Mouse (Mus musculus) thymus, postnatal 14 days (tissue): Measurements from ENCODE around the gene Otulin.

ENCODE experiments used
- DNase-seq: peaks from one replicate; pipeline ENCODE4 v3.0.0; 2021

The Otulin gene

DNA sequence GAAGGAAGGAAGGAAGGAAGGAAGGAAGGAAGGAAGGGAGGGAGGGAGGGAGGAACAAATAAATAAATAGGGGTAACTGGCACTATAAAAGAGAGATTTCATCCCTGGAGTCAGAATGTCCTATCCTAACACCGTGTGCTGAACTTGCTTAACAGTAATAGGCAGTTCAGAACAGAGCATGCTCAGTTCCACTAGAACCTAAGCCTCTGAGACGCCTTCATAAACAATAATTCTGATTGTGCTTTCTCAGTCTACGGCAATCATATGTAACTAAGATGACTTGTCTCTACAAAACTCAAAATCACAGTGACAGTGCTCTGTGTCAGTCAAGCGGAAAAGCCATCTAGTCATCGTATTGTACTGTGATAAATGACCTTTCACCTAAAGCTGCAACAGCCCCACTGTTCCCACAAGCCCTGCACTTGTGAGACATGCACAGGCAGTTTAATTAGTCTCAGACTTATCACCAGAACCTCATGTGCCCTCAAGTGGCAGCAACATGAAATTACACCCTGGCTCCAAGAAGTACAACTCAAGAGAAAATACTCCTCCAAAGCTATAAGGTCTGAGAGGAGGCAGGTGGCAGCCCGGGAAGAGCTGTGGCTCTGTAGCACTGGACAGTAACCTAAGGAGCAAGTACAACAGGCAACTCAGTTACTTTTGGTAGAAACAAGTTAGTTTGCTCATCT lies 17.8 kb downstream of the Otulin start:
- DNase-seq = peak; percentile 68

DNA sequence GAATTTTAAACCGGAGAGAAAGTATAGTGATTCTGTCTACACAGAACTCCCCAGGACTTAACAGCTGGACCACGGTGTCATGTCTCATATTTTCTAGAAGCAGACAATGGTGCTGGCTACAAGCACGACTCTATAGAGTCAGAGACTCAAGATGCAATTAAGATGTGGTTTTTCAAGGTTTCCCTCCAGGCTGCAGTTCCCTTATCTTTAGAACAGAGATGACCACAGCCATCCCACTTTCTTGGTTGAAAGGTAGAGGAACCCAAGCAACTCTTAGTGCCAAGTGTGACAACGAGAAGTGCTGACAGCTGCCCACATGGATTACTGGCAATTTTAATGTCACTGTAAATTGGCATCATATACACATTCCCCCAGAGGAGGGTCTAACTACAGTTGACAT lies 20.9 kb downstream of the Otulin start:
- no peak for DNase-seq

DNA sequence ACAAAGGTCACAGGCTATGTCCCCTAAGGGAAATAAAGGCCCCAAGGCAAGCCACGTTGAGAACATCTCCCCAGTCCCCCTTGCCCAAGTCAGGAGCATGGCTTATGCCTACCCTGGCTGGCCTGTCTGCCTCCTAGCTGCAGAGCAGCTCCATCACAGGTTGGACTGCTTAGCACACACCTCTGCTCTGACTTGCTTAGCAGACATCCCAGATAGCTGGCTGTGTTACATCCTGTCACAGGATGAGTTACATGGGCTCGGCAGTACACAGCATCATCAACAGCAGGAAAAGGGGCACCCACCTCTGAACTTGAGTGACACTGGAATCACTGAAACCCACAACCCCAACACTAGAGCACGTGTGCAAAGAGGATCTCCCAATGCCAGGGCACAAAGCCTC lies 25.2 kb downstream of the Otulin start:
- no peak for DNase-seq

DNA sequence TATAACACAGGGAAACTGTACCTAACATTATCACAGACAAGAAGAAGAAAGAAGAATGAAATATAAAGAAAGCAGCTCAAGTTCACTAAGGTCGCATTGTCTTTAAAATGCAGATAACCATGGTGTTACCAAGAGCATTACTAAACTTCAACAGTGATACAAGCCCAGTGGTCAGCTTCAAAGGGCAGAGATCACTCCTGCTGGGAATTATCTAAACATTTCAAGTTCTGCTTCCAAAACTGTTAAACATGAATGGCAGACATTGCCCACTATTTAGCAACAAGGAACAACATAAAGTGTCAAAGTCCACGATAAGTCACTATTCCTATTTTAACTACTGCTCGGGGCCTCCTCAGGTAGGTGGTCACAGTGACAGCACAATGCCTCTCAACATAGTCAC lies 25.9 kb downstream of the Otulin start:
- DNase-seq = no peak

DNA sequence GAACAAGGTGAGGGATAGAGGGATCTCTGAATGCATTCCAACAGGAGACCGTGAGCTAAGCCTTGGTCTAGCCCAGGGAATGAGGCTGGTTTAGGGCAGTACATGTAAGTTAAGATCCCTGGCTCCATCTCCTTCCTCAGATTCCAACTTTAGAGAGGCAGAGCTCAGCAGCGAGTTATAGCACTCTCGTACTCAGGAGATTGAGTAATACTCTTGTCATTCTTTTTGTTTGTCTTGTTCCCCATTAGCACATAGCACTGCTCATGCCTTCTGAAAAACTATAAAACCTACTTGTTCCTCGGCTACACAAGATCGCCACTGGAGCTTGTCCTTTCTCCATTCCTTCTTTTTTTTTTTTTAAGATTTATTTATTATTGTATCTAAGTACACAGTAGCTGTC lies 30.0 kb downstream of the Otulin start:
- DNase-seq = no peak

DNA sequence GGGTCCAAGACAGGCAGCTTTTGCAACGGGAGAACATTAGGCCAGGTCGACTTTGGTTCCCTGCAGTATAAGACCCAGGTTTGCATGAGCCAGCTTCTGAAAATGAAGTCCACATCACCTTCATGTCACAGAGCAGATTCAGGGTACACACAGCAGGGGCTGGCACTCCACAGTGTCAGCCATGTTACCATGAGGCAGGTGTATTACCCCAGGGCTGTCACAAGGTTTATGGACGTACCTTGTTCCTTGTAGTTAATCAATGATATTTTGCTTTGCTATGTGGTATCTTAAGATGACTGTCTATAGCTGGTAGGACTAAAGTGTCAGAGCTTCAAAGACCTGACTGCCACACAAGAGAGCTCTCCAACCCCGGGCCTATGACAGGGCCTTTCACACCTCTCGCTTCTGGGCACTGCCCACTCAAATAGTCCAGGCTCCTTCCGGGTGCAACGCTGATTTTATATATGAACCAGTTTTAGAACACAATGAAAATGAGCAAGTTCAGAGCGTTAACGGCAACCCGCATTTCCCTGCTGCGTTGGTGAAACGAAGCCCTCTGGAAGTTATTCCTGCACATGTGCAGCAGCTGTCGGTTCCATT lies 31.6 kb downstream of the Otulin start:
- no peak for DNase-seq

DNA sequence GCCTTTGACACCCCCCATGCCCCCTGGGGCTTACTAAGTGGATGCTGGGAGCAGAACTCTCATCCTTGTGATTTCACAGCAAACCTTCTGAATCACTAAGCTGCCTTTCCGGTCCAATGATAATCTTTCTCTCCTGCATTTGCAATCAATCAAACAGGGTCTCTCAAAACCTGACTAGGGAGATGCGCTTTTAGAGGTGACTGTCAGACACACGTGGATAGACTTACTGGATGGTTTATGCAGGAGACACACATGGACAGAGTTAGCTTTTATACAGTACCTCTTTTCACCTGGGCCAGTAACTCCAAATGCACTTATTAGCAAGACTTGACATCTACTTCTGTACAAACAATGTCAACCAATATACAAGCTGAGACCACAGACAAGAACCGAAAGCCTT lies 33.0 kb downstream of the Otulin start:
- DNase-seq = no peak

DNA sequence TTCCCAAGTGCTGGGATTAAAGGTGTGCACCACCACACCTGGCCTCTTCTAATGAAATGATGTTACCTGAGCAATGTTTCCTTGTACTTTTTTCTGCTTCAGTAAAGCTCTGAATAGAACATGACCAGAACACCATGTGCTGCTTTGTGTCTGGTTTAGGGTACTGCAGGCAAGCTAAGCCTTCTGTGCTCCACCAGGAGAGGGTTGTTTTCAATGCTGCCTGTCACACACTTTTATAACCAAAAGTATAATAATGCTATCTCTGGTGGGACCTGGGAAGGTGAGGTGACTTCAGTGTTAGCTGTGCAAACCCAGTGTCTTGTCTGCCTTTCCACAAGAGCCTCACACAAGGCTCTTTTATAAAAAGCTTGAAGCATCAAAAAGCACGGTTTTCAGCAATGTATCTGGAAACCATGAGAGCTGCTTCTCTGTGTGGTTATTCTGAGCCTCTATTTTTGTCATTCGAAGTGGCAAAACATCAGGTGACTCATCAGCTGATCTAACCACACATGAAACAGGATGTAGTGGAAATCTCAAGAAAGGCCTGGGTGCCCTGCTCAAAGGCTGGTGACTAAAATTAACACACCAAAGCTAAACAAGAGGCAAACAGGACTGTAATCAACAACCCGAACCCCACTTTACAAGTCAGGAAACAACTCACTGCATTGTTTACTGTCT lies 33.9 kb downstream of the Otulin start:
- DNase-seq = peak; percentile 55

DNA sequence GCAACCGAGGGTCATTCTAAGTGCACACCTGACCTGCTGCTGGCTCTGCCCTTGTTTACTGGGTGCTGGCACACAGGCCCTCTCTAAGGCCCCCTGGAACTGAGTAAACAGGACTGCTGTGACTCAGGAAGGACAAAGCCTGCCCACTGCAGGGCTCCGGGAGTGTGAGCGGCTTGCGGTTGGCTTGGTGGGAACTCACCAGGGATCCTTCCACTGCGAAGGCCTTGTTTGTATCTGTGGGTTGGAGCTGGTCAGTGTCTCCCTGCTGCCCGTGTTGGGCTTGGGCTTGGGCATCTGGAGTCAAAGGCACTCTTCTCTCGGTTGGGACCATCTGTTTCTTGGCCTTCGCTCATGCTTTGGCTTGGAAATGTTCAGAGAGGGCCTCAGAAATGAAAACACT lies 34.9 kb downstream of the Otulin start:
- DNase-seq = no peak

DNA sequence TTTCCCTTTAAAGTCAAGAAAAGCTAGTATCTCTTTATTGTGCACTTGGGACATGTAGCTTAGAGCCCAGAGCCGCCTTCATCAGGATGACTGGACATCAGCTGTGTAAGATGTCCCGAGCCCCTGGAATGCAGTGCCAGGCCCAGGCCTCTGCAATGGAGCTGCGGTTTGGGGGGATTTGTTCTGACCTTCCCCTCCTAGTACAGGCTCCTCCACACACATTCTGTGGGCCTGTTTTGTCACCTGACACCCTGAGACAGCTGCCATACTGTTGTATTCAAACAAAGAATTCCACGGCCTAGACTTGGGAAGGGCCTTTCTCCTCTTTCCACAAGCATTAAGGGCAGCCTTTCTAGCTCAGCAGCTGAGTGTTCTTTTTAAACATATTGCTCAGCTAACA lies 35.5 kb downstream of the Otulin start:
- DNase-seq = no peak

DNA sequence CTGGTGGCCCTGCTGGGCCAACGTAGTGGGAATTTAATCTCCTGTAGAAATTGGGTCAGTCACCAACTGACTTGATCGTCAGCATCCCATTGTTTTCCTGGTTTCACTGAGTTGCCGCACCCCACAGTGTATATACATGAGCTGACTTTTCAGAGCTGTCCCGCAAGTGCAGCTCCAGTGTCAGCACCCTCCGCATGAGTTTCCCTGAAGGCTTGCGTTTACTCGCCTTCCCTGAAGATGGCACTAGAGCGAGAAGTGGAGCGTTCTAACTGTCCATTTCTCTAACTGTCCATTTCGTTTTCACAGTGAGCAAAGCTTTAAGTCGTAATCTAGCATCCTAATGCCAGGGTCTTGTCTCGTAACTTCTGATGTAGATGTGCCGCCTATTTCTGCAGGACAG lies 36.8 kb downstream of the Otulin start:
- no peak for DNase-seq

DNA sequence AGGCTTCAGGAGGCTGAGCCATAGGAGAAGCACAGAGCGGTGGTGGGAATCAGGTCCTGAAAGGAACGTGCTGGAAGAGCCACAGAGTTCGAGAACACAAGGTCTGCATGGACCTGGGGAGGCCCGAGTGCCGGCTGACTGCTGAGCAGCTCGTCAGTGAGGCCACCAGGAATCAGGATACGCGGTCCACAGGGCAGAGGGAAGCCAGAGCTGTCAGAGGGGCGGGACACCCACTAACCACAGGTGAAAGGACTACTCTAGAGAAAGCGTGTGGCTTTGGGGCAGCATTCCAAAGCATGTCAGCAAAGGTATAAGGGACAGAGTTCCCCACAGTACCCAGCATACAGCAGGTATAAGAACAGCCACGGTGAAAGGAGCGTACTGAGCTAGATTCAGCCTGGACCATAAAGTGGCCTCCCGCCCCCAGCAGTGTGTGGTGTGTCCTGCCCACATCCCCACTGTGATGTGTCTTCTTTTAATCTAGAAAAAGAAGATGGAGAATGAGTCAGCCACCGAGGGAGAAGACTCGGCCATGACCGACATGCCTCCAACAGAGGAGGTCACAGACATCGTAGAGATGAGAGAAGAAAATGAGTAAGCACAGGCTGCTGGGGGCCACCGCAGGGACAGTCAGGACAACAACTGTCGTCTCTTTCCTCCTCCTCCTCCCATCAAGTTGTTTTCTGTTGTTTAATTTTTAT lies 37.7 kb downstream of the Otulin start:
- no peak for DNase-seq

DNA sequence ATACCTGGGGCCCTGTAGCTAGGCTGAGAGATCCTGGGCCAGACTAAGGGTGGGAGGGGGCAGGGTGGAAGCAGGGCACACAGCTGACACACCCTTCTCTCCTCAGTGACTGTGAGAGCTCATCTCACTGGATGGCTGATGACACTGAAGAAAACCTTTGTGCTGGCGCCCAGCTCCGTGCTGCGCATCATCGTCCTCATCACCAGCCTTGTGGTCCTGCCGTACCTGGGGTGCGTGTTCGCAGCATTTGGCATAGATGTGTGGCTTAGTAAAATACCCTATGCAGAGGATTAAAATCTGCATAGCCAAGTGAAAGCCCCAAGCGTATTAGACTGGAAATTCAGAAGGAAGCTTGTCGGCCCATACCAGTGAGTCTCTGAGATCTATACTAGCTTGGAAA lies 39.7 kb downstream of the Otulin start:
- no peak for DNase-seq

DNA sequence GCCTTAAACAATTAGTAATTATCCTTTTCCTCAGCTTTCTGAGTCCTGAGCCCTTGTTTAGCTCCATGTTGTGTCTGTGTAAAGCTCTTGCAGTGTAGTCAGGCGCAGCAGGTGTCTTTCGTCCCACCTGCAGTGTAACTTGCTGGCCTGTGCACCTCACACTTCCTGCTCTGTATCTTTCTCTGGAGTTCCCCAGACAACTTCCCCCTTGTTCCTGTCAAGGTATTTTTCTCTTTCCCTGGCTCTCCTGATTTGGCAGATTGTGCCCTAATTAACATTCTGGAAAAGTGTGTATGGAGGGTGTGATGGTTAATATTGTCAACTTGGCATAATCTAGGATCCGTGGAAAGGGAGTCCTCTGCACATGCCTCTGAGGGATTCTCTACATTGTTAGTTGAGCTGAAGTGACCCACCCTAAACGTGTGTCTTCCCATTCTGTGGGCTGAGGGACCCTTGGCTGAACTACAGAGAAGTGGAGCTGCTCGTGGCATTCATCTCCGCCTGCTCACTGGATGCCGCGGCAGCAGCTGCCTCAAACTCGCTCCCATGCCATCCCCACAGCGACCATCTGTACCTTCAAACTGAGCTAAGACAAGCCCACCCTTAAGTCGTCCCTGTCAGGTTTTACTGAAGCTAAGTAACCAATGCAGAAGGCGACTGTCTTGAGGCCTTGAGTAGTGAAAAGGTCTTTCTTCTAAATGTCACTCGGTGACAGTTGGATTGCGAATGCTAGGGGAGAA lies 42.2 kb downstream of the Otulin start:
- no peak for DNase-seq

DNA sequence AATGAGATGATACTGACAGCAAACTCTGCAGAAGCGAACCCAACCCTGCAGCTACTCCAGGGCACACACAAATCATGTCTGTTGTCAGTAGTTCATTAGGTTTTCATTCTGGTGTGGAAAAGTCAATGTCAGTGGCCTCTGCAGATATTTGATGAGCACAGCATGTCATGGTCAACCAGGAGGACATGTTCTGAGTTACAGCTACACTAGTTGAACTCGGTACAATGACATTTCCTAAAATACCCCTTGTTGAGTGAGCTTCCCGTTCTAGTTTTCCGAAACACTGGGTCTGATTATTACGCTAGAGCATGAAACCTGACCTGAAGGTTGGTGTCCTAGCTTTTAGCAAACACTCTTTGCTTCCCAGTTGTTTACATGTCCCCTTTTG lies 44.4 kb downstream of the Otulin start:
- no peak for DNase-seq

DNA sequence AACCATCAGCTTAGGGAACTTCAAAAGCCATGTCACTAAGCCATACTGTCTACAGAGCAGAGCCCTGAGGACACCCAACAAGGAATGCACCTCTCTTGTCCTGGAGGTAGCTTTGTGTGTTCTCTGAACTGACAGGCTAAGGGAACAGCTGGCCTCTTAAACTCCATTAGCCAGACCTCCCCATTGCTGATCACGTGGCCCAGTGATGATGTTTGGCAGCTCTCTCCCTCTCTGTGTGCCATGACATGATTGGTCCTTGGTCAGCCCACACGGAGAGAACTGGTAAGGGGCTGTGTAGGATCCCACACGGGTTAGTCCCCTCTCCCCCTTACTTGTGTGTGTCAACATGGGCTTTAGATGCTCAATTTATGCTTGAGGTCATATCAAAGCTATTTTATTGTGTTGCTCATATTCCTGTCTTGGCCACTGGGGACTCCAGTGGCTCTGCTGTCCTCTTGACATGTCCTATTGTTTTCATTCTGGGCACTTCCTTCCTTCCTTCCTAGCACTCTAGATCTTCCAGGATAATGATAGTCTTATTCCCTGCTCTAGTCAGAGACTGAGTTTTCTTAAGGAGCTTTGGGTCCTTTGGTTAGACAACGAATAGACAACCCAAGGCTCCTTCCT lies 44.9 kb downstream of the Otulin start:
- no peak for DNase-seq

DNA sequence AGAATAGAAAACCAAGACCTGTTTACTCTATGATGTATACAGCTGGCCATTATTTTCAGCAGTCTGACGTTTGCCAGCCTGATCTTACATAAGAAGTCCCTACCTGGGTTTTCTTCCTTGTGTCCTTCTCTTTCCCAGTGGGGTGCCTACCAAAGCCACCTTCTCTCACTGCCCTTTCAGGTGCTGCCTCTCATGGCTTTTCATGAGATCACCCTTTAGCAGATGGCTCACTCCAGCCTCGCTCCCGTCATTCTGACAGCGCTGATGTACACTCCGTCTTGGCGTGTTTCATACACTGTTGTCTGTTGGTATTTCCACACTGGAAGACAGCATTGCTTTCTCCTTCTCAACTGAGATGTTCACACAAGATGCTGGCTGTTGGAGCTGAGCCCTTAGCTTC lies 46.9 kb downstream of the Otulin start:
- DNase-seq = no peak

DNA sequence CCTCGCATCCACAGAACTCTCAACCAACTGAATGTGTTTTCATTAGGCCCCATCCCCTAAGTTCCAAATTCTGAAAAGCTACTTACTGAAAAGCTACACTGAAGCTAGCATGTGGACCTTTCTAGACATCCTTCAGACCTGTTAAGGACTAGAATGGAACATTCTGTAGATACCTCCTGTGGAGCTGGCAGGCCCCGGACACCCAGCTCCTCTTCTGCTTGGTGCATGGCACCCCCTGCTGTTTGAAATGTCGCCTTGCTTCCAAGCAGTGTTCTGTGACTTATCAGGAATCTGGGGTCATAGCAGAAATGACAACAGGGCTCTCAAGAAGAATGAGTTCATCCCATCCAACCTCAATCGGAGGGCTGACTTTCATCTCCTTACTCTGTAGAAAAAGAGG lies 47.5 kb downstream of the Otulin start:
- peak; percentile 50 for DNase-seq

DNA sequence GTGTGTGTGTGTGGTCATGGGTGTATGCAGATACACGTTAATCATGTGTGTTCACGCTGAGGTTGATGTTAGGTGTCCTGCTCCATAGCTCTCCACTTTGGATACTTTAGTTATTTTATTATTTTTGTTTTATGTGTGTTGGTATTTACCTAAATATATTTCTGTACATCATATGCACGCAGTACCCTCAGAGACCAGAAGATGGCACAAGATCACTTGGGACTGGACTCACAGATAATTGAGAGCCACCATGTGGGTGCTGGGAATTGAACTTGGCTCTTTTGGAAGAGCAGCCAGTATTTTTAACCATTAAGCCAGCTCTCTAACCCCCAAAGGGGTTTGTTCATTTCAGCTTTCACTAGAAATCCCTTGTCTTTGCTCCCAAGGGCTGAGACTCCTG lies 48.1 kb downstream of the Otulin start:
- DNase-seq = peak; percentile 54

DNA sequence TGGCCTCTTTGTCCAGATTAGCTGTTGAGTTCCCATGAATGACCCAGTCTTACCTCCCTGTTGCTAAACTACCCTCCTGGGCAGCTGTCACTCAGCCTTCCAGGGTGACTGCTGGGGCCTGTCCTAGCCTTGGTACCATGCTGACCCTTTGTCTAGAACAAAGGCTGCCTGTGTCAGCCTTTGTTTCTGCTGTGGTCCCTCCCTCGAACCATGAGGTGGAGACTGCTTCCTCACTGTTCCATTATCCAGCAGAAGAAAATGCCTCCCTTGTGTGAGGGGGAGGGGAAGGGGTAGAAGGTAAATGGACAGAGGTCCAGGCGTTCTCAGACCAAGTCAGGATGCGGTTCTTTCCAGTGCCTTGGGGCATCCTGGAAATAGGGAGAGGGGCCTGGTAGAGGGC lies 48.9 kb downstream of the Otulin start:
- no peak for DNase-seq

DNA sequence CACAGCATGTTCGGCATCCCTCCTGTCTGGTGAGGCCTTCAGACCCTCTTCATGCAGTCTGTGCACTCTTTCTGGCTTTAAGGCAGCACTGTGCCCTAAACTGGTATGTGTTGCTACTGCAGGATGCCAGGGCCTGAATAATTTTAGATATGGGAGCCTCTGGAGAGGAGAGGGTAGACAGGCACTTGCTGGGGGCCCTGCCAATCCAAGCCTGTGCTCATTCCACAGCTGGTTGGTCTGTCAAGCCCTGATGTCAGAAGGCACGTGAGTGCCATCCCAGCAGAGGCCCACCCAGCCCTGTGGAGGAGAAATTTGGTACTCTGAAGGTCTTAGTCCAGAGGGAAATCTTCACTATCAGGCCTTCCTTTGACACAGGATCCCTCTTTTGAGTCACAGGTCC lies 49.7 kb downstream of the Otulin start:
- no peak for DNase-seq

DNA sequence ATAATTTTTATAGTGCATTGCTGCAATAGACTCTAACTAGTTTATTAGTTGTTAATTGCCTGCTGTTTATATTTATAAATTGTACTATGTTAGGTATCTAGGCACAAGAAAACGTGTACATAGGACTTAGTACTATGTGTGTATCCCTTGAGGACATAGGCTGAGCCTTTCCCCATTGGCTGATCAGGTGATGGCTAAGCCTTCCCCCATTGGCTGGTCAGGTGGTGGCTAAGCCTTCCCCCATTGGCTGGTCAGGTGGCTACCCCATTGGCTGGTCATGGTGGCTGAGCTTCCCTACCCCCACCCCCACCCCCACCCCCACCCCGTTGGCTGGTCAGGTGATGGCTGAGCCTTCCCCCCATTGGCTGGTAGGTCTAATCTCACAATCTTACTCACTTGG lies 50.6 kb downstream of the Otulin start:
- DNase-seq = no peak

DNA sequence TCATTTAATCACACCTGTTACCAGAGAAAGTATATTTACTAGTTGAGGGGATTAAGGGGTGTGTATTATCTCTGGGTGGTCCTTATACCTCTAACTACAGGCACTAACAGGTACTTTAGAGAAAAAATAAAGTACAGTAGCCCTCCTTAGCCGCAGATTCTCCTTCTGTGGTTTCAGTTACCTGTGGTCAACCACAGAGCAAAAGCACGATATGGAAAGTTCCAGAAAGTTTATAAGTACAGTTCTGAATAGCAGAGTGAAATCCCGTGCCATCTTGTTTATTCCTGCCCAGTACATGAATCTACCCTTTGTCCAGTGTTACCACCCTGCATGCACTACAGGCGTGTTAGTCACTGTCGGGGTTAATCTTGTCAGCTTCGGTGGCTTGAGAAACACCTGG lies 51.6 kb downstream of the Otulin start:
- DNase-seq = no peak
